Mouse (Mus musculus) stomach, postnatal 0 days (tissue): Measurements from ENCODE around the gene Mctp1. TPM values are rescaled to one million over a fixed set of nuclear protein-coding genes. Genes with fewer than 3 reads are reported as not detected.

Experiments
- ATAC-seq: fragments of 200-750 bp; cut with Nextera tagmentation; 2 replicates; pipeline ENCODE4 v1.8.0; 2017; ENCODE audit not compliant: low FRiP score, low TSS enrichment
- DNase-seq: peaks from one replicate; pipeline ENCODE4 v3.0.0-alpha.2; 2016; ENCODE audit warnings: low spot score
- H3K27ac ChIP-seq: fragments of 300-500 bp; sonication (generic); replicated peaks from 2 replicates; pipeline ENCODE4 v1.5.1; 2014; ENCODE audit warnings: mild to moderate bottlenecking, control low read depth
- H3K27me3 ChIP-seq: fragments of 300-500 bp; sonication (generic); 2 replicates; pipeline ENCODE4 v1.6.1; 2014; ENCODE audit warnings: low read length; ENCODE audit not compliant: control insufficient read depth, insufficient read depth
- H3K36me3 ChIP-seq: fragments of 300-500 bp; sonication (generic); 2 replicates; pipeline ENCODE4 v1.6.1; 2014; ENCODE audit warnings: low read length, mixed read lengths; ENCODE audit not compliant: control insufficient read depth, insufficient read depth
- H3K4me1 ChIP-seq: fragments of 300-500 bp; sonication (generic); replicated peaks from 2 replicates; pipeline ENCODE4 v1.6.1; 2014; ENCODE audit warnings: antibody characterized with exemption; ENCODE audit not compliant: control insufficient read depth, insufficient read depth
- H3K4me2 ChIP-seq: fragments of 300-500 bp; sonication (generic); replicated peaks from 2 replicates; pipeline ENCODE4 v1.6.1; 2014; ENCODE audit warnings: low read depth, mild to moderate bottlenecking, control low read depth, moderate library complexity
- H3K4me3 ChIP-seq: fragments of 300-500 bp; sonication (generic); 2 replicates; pipeline ENCODE4 v1.5.1; 2014; ENCODE audit warnings: low read depth, low read length, control low read depth
- H3K9ac ChIP-seq: fragments of 300-500 bp; sonication (generic); 2 replicates; pipeline ENCODE4 v1.6.1; 2014; ENCODE audit warnings: mild to moderate bottlenecking, low read length, control low read depth, mixed read lengths
- H3K9me3 ChIP-seq: fragments of 300-500 bp; sonication (generic); 2 replicates; pipeline ENCODE4 v1.6.1; 2016; ENCODE audit warnings: low read length; ENCODE audit not compliant: control insufficient read depth
- CTCF ChIP-seq: IDR thresholded peaks from 2 replicates; pipeline ENCODE4 v1.5.1; 2016; ENCODE audit warnings: antibody characterized with exemption, low read depth, mild to moderate bottlenecking, moderate library complexity
- EP300 ChIP-seq: optimal IDR thresholded peaks from 2 replicates; pipeline ENCODE3; 2016; ENCODE audit warnings: antibody characterized with exemption
- WGBS: fragments of 180-500 bp; shearing (Covaris S2); extraction: QIAGEN DNeasy Blood & Tissue Kit; methylation state at CpG from one replicate; pipeline ENCODE4 v1.1.7; 2014; 5-methylcytosine and 5-hydroxymethylcytosine counted together
- polyA plus RNA-seq: library from polyadenylated mRNA; unstranded; fragments of >200 nt; fragmentation: Nextera tagmentation; extraction: Ambion mirVana; gene quantifications from 2 replicates; pipeline ENCODE4 v1.2.1, GENCODE M21; 2015

Gene Mctp1
- polyA plus RNA-seq, 1 experiment from 2014 or later, result 1.1 TPM

GRCm38 (mm10) chr13:76482998-76483397, 98.7 kb downstream of the Mctp1 start:
- Histone ChIP-seq H3K27me3 (no peaks in the 10 kb centered on the region), H3K9ac (no peak overlapping the region), H3K9me3 (no peaks in the 10 kb centered on the region), H3K4me3 (no peak overlapping the region), H3K27ac (no peak overlapping the region), H3K4me1 (no peaks in the 10 kb centered on the region), H3K4me2 (no peak overlapping the region), H3K36me3 (no peaks in the 10 kb centered on the region)
- ATAC-seq (no peak), DNase-seq (no peak)
- TF ChIP-seq CTCF (no peak), EP300 (no peak)
- whole genome bisulfite sequencing, result 75% methylated on average over 2 of the region's 2 CpGs

- Histone ChIP-seq H3K9me3 (no peaks in the 10 kb centered on the region), H3K4me2 (no peak overlapping the region), H3K36me3 (no peaks in the 10 kb centered on the region), H3K4me3 (no peak overlapping the region), H3K9ac (no peak overlapping the region), H3K27ac (no peak overlapping the region), H3K27me3 (no peaks in the 10 kb centered on the region), H3K4me1 (no peaks in the 10 kb centered on the region)
- WGBS, result 2% methylated on average over 2 of the region's 2 CpGs
- ATAC-seq (peak; percentile 77), DNase-seq (peak; percentile 59)
- no peak for TF ChIP-seq CTCF
- TF ChIP-seq EP300, result no peak
Measured at GRCm38 (mm10) chr13:76484086-76484709, 99.9 kb downstream of the Mctp1 start.

GRCm38 (mm10) chr13:76515896-76516295, 131.6 kb downstream of the Mctp1 start:
- no peaks in the 10 kb centered on the region for H3K9me3 ChIP-seq
- no peak overlapping the region for H3K9ac ChIP-seq
- 81% methylated on average over 2 of the region's 2 CpGs for WGBS
- no peak for TF ChIP-seq CTCF
- TF ChIP-seq EP300, result no peak
- H3K4me2 ChIP-seq, result no peak overlapping the region
- no peak overlapping the region for H3K27ac ChIP-seq
- no peaks in the 10 kb centered on the region for H3K4me1 ChIP-seq
- no peak overlapping the region for H3K4me3 ChIP-seq
- ATAC-seq (no peak), DNase-seq (no peak)
- H3K27me3 ChIP-seq, result no peaks in the 10 kb centered on the region
- no peaks in the 10 kb centered on the region for H3K36me3 ChIP-seq

GRCm38 (mm10) chr13:76523170-76523569, 138.8 kb downstream of the Mctp1 start:
- Histone ChIP-seq H3K27ac (no peak overlapping the region), H3K4me1 (no peaks in the 10 kb centered on the region), H3K36me3 (no peaks in the 10 kb centered on the region), H3K9ac (no peak overlapping the region), H3K4me3 (no peak overlapping the region), H3K27me3 (no peaks in the 10 kb centered on the region), H3K4me2 (no peak overlapping the region), H3K9me3 (no peaks in the 10 kb centered on the region)
- no peak for DNase-seq
- 61% methylated on average over 1 of the region's 1 CpGs for WGBS
- ATAC-seq, result no peak
- TF ChIP-seq CTCF, result no peak
- TF ChIP-seq EP300, result no peak

- no peak overlapping the region for H3K4me3 ChIP-seq
- ATAC-seq, result no peak
- no peak overlapping the region for H3K9ac ChIP-seq
- H3K9me3 ChIP-seq, result no peaks in the 10 kb centered on the region
- H3K36me3 ChIP-seq, result no peaks in the 10 kb centered on the region
- DNase-seq, result no peak
- TF ChIP-seq EP300, result no peak
- no peak for TF ChIP-seq CTCF
- H3K27me3 ChIP-seq, result no peaks in the 10 kb centered on the region
- H3K4me1 ChIP-seq, result no peaks in the 10 kb centered on the region
- H3K27ac ChIP-seq, result no peak overlapping the region
- no peak overlapping the region for H3K4me2 ChIP-seq
Measured at GRCm38 (mm10) chr13:76527326-76527725, 143.0 kb downstream of the Mctp1 start.

GRCm38 (mm10) chr13:76527751-76528150, 143.4 kb downstream of the Mctp1 start:
- TF ChIP-seq EP300 (no peak), CTCF (no peak)
- DNase-seq, result no peak
- Histone ChIP-seq H3K9me3 (no peaks in the 10 kb centered on the region), H3K27me3 (no peaks in the 10 kb centered on the region), H3K9ac (no peak overlapping the region), H3K4me3 (no peak overlapping the region), H3K4me2 (no peak overlapping the region), H3K36me3 (no peaks in the 10 kb centered on the region), H3K4me1 (no peaks in the 10 kb centered on the region), H3K27ac (no peak overlapping the region)
- WGBS, result 0% methylated on average over 1 of the region's 1 CpGs
- no peak for ATAC-seq
